Mouse (Mus musculus) spleen, embryonic (tissue): ENCODE measurements around the gene Echs1.

Experiments
- CTCF ChIA-PET: fragments of 350-600 bp; sonication (Branson Sonifier 250); formaldehyde crosslinking; loops from one replicate; lab custom pipeline; 2022; lab: Charles Lee

The Echs1 gene

DNA sequence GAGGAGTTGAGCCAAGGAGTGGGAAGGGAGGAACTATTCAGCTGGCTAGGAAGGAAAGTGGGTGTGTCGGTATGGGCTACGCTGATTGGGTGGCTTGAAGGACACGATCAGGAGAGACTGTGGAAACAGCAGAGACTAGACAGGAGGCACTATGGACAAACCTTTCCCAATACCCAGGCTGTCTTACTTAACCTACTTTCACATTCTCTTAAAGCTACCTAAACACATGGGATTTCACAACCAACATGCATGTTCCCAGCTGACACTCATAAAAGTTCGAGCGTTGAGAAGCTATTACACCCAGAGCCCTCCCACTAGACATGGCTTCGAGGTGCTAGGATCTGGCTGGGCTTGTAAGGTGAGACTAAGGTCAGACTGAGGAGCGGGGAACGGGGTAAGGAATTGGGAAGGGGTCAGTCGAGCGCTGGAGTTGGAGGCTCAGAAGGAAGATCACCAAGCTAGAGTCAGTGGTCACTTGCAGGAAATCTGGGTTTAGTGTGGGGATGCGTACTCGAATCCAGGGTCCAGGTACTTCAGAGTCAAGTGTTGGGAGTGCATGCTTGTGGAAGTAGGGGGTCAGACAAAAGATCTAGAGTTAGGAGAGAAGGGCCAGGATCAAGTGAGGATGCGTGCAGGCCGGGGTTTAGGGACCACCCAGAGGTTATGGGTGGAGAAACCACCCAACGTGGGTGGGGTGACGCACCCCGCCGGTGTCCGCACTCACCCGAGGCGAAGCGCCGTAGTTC lies 520 bp downstream of the Echs1 start, which contains the start of gene Paox:
TSS of gene Paox (plus strand) at position 217 of the 746 bp plus-strand sequence.
- CTCF ChIA-PET = no interaction called here

GRCm38 (mm10) chr7:140111943-140112342 lies 4.3 kb downstream of the Echs1 start:
- CTCF ChIA-PET = no interaction called here

DNA sequence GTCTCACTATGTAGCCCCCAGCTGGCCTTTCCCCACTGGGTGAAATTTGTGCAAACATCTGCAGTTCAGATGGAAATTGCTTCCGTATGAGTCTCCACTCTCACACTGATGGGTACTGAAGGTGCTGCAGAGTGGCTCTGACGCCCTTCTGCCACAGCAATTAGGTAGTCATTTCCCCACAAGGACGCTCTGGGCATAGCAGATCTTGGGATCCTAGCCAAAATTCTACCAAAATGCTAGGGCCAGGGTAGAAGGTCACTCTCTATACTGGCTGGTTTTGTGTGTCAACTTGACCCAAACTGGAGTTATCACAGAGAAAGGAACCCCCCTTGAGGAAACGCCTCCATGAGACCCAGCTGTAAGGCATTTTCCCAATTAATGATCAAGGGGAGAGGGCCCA lies 12.3 kb downstream of the Echs1 start:
- CTCF ChIA-PET = no interaction called here

- CTCF ChIA-PET = interaction anchor here (0.6 kb wide), 1 partner anchor 150 kb away, joined by 4 read pairs; no protein-coding TSS in a partner anchor
Measured at GRCm38 (mm10) chr7:140101993-140102860, 14.0 kb downstream of the Echs1 start, which contains the start of gene Fuom. TSS of gene Fuom (minus strand) at chr7:140102441.

GRCm38 (mm10) chr7:140101498-140101897 lies 14.8 kb downstream of the Echs1 start:
- CTCF ChIA-PET = no interaction called here

- CTCF ChIA-PET = no interaction called here
Measured at GRCm38 (mm10) chr7:140098466-140098865, 17.8 kb downstream of the Echs1 start.

DNA sequence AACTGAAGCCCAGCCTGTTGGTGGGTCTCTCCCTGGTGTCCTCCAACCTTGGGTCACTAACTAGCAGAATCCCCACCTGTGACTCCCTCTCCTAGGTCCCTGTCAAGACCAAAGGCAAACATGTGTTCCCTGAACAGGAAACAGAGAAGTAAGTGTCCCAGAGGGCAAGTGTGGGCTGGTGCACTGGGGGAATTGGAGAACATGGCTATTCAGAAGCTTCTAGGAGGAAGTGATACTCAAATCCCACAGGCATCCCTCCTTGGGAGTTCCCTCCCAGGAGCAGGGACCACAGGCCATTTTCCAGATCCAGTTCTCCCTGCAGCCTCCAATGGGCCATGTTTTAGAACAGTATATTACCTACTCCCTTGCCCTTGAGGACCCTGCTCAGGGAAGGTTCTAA lies 20.2 kb downstream of the Echs1 start:
- CTCF ChIA-PET = no interaction called here

- CTCF ChIA-PET = no interaction called here
Measured at GRCm38 (mm10) chr7:140095556-140095955, 20.7 kb downstream of the Echs1 start.

- CTCF ChIA-PET = no interaction called here
Measured at GRCm38 (mm10) chr7:140094954-140095353, 21.3 kb downstream of the Echs1 start.

- CTCF ChIA-PET = no interaction called here
Measured at GRCm38 (mm10) chr7:140092924-140093528, 23.2 kb downstream of the Echs1 start, which contains the start of gene Prap1. TSS of gene Prap1 (plus strand) at chr7:140093395.

GRCm38 (mm10) chr7:140090601-140091000 lies 25.7 kb downstream of the Echs1 start:
- CTCF ChIA-PET = no interaction called here

GRCm38 (mm10) chr7:140082242-140082678 lies 34.0 kb downstream of the Echs1 start, which contains the start of gene Caly:
TSS of gene Caly (minus strand) at chr7:140082548.
- CTCF ChIA-PET = no interaction called here

DNA sequence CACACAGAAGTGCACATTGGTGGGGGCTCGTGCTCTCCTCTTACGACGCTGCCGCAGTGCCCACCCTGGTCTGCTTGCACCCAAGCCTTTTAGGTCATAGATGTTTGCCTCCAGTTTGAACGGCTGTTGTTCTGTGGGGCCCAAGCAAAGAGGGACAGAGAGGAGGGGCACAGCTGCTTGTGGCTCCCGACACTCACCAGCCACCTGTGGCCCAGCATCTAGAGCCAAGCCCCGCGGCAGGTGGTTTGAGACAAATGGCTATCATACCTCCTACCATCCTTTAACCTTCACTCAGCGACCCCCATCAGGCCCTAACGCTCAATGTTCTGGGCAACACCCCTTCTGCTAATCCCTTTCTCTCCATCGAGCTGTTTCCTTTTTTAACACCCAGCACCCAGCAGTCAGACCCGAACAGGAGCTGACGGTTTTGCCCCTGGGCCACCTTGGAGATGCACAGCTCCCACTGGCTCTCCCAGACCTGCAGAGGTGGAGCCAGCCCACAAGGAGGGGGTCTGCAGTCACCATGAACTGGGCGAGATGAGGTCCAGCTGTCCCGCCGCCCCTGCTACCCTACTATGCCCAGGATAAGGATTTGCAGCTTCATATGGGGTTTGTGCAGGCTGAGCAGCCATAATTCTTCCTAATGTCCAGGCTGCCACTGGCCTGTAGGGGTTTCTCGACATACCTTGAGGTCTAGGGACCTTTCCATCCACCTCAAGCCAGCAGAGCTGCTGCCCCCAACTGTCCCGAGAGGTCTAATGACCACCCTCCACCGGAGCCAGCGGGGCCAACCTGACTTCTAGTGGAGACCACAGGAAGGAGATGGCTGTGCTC lies 34.7 kb downstream of the Echs1 start:
- CTCF ChIA-PET = no interaction called here

GRCm38 (mm10) chr7:140080503-140081156 lies 35.6 kb downstream of the Echs1 start:
- CTCF ChIA-PET = no interaction called here

- CTCF ChIA-PET = no interaction called here
Measured at GRCm38 (mm10) chr7:140078711-140079110, 37.6 kb downstream of the Echs1 start.

DNA sequence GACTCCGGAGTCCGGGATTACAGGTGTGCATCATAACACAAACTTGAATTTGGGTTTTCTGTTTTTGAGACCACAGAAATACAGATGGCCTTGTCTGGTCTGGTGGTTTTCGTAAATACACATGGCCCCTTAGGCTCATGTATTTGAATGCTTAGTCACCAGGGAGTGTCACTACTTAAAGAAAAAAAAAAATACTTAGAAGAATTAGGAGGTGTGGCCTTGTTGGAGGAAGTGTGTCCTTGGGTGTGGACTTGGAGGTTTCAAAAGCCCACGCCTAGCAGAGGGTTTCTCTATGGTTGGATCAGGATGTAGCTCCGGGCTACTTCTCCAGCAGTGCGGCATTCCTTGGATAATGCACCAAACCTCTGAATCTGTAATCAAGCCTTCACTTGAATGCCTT lies 38.6 kb downstream of the Echs1 start:
- CTCF ChIA-PET = no interaction called here

- CTCF ChIA-PET = no interaction called here
Measured at GRCm38 (mm10) chr7:140070042-140070711, 46.1 kb downstream of the Echs1 start.

- CTCF ChIA-PET = no interaction called here
Measured at GRCm38 (mm10) chr7:140067397-140067796, 48.9 kb downstream of the Echs1 start.

GRCm38 (mm10) chr7:140063092-140063491 lies 53.2 kb downstream of the Echs1 start:
- CTCF ChIA-PET = interaction anchor here (0.6 to 0.8 kb wide), 3 partner anchors 10 to 140 kb away, joined by 3 to 4 read pairs (median 3); no protein-coding TSS in a partner anchor

- CTCF ChIA-PET = no interaction called here
Measured at GRCm38 (mm10) chr7:140062307-140062706, 54.0 kb downstream of the Echs1 start.
